Mouse (Mus musculus) neural tube, embryonic 13.5 days (tissue): ENCODE results near the gene Stab1. TPM values are rescaled to one million over a fixed set of nuclear protein-coding genes. Genes with fewer than 3 reads are reported as not detected.

ENCODE experiments used
- ATAC-seq: fragments of 200-750 bp; cut with Nextera tagmentation; 2 replicates; pipeline ENCODE4 v1.8.0; 2017; ENCODE audit warnings: low read depth, mild to moderate bottlenecking, moderate TSS enrichment, moderate library complexity
- H3K27ac ChIP-seq: fragments of 300-500 bp; sonication (generic); replicated peaks from 2 replicates; pipeline ENCODE4 v1.5.1; 2015; ENCODE audit warnings: moderate library complexity, mild to moderate bottlenecking, inconsistent platforms
- H3K27me3 ChIP-seq: fragments of 300-500 bp; sonication (generic); 2 replicates; pipeline ENCODE4 v1.6.1; 2015; ENCODE audit warnings: mild to moderate bottlenecking, inconsistent platforms
- H3K36me3 ChIP-seq: fragments of 300-500 bp; sonication (generic); 2 replicates; pipeline ENCODE4 v1.6.1; 2015; ENCODE audit warnings: mild to moderate bottlenecking, inconsistent platforms
- H3K4me1 ChIP-seq: fragments of 300-500 bp; sonication (generic); replicated peaks from 2 replicates; pipeline ENCODE4 v1.6.1; 2015; ENCODE audit warnings: inconsistent platforms
- H3K4me2 ChIP-seq: fragments of 300-500 bp; sonication (generic); 2 replicates; pipeline ENCODE4 v1.6.1; 2015; ENCODE audit warnings: inconsistent platforms, mild to moderate bottlenecking, moderate library complexity
- H3K4me3 ChIP-seq: fragments of 300-500 bp; sonication (generic); 2 replicates; pipeline ENCODE4 v1.5.1; 2015; ENCODE audit warnings: mild to moderate bottlenecking, inconsistent platforms
- H3K9ac ChIP-seq: fragments of 300-500 bp; sonication (generic); 2 replicates; pipeline ENCODE4 v1.6.1; 2015; ENCODE audit warnings: moderate library complexity, mild to moderate bottlenecking, inconsistent platforms
- H3K9me3 ChIP-seq: fragments of 300-500 bp; sonication (generic); 2 replicates; pipeline ENCODE4 v1.6.1; 2016; ENCODE audit warnings: inconsistent platforms
- WGBS: fragments of 180-500 bp; shearing (Covaris S2); methylation state at CpG from one replicate; pipeline ENCODE4 v1.1.7; 2015; 5-methylcytosine and 5-hydroxymethylcytosine counted together
- polyA plus RNA-seq: library from polyadenylated mRNA; unstranded; fragments of >200 nt; fragmentation: Nextera tagmentation; extraction: Ambion mirVana; gene quantifications from 2 replicates; pipeline ENCODE4 v1.2.1, GENCODE M21; 2015

The Stab1 gene
- polyA plus RNA-seq, 1 experiment from 2014 or later, result 26.0 TPM

- ATAC-seq, result no peak
- 95% methylated on average over 8 of the region's 8 CpGs for WGBS
- Histone ChIP-seq H3K4me3 (0 out of 2 replicates have a peak overlapping the region, but pooled peaks have one; percentile 3), H3K27ac (no peak overlapping the region), H3K4me1 (peaks cover 46% of the 10 kb centered on the region), H3K9ac (no peak overlapping the region), H3K9me3 (no peaks in the 10 kb centered on the region), H3K36me3 (peaks cover 13% of the 10 kb centered on the region), H3K4me2 (peak overlapping the region; percentile 49), H3K27me3 (no peaks in the 10 kb centered on the region)
Observed at GRCm38 (mm10) chr14:31126826-31127225, 41.6 kb downstream of the Stab1 start.

DNA sequence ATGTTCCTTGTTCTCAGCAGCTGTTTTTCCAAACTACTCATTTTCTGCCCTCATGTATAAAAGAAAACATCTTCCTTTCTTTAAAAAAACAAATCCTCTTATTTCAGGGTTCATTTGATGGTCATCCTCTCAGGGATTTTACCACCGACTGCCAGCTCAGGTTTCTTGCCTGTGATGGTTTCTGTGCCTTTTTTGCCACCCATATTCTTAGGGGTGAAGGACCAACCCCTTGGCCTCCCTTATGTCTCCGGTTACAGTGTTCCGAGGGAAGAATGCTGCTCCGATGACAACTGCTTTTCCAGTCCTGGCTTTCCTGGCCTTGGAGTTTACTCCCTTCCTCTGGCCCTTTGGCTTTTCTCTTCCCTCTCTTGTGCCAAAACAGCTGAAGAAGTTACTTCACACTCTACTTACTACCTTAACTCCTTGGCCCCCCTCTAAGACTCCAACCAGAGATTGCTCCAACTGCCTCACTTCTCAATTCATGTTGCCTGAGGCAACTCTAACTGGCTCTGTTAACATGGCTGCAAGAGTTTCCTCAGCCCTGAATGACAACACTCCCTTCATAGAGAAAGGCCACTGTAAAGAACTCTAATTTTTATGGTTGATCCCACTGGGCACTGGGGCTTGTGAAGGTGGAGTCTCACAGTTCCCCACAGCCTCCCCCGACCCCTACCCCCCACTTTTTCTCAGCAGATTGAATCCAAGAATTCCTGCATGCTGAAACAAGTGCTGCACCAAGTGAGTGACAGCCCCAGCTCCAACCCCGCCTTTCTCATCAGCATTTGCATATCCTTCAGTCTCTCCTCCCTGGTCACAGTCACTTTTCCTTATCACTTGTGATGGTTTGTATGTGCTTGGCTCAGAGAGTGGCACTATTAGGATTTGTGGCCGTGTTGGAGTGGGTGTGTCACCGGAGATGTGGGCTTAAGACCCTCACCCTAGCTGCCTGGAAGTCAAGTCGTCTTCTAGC is 43.0 kb downstream of the Stab1 start:
- no peaks in the 10 kb centered on the region for H3K27me3 ChIP-seq
- no peaks in the 10 kb centered on the region for H3K9me3 ChIP-seq
- H3K27ac ChIP-seq, result peak overlapping the region; percentile 42; the same call in 1 of the 2 replicates

DNA sequence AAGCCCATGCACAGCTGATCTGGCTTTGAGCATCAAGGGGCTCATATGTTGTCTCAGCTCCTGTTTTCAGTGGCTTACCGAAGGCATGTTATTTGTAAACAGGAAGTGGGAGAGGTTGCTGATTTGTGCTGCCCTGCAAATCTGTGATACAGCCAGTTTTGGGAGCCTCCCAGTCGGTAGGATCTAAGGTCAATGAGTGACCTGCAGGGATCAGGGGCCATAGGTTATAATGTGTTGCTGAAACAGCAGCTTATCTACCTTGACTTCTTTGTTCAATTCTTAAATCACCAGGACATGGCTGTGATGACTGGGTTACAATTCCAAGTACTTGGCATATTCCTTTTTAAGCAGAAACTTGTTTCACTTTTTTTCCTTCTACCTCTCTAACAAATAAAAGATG is 52.9 kb downstream of the Stab1 start:
- peaks cover 64% of the 10 kb centered on the region for H3K36me3 ChIP-seq
- no peaks in the 10 kb centered on the region for H3K9me3 ChIP-seq
- no peak overlapping the region for H3K4me2 ChIP-seq
- no peak overlapping the region for H3K9ac ChIP-seq
- H3K4me3 ChIP-seq, result no peak overlapping the region
- ATAC-seq, result no peak
- H3K27me3 ChIP-seq, result no peaks in the 10 kb centered on the region
- H3K4me1 ChIP-seq, result no peaks in the 10 kb centered on the region
- WGBS, result 85% methylated on average over 2 of the region's 2 CpGs
- no peak overlapping the region for H3K27ac ChIP-seq

More for the DNA sequence above, 43.0 kb downstream of the Stab1 start:
- Histone ChIP-seq H3K9ac (no peak overlapping the region), H3K36me3 (peaks cover 20% of the 10 kb centered on the region), H3K4me3 (no peak overlapping the region), H3K4me2 (peak overlapping the region; percentile 9), H3K4me1 (peaks cover 40% of the 10 kb centered on the region)
- ATAC-seq, result no peak
- 67% methylated on average over 9 of the region's 9 CpGs for WGBS

DNA sequence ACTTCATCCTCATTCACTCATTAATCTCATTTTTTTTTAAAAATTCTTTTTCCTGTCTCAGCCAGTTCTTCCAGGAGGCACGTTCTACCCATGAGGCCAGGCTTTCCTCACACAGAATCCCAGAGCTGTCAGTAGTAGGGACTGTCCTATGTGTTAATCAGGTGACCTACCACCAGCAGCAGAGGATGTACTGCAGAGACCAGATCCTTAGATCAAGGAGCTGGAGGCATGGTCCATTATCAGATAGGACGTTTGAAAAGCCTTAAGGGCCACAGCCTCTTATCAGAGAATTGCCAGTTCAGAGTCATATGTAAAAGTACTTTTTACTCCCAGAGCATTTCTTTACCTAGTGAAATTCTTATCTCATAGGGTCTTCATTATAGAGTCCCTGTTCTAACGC is 54.4 kb downstream of the Stab1 start:
- no peak for ATAC-seq
- H3K27ac ChIP-seq, result no peak overlapping the region
- H3K9me3 ChIP-seq, result no peaks in the 10 kb centered on the region
- no peaks in the 10 kb centered on the region for H3K4me1 ChIP-seq
- H3K4me2 ChIP-seq, result no peak overlapping the region
- WGBS, result 86% methylated on average over 3 of the region's 3 CpGs
- no peak overlapping the region for H3K4me3 ChIP-seq
- H3K36me3 ChIP-seq, result peaks cover 73% of the 10 kb centered on the region
- H3K9ac ChIP-seq, result no peak overlapping the region
- H3K27me3 ChIP-seq, result no peaks in the 10 kb centered on the region

- no peaks in the 10 kb centered on the region for H3K9me3 ChIP-seq
- H3K27me3 ChIP-seq, result no peaks in the 10 kb centered on the region
- no peak overlapping the region for H3K27ac ChIP-seq
- H3K36me3 ChIP-seq, result peaks cover 74% of the 10 kb centered on the region
- no peak for ATAC-seq
- H3K4me3 ChIP-seq, result no peak overlapping the region
- WGBS, result 94% methylated on average over 5 of the region's 5 CpGs
- H3K4me2 ChIP-seq, result no peak overlapping the region
- H3K4me1 ChIP-seq, result no peaks in the 10 kb centered on the region
- H3K9ac ChIP-seq, result no peak overlapping the region
Observed at GRCm38 (mm10) chr14:31112187-31112586, 56.3 kb downstream of the Stab1 start.

DNA sequence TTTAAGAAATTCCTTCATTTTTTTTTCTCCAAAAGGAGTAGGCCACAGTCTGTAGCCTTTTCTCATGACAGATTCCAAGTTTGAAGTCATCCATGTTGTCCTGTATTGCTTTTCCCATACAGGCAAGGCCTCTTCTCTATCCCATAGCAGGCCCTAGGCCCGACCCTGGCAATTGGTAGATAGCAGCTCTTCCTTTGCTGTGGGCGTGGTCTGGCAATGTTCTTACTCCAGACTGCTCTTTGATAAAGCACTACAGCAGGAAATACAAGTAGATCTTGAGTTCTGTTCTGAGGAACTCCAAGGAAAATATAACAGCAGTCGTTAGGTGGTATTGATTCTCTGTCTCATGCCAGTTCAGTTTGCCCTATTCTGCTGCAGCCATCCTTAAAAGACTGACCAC is 57.8 kb downstream of the Stab1 start:
- no peak for ATAC-seq
- Histone ChIP-seq H3K4me1 (no peaks in the 10 kb centered on the region), H3K9me3 (no peaks in the 10 kb centered on the region), H3K27ac (no peak overlapping the region), H3K4me3 (no peak overlapping the region), H3K36me3 (peaks cover 76% of the 10 kb centered on the region), H3K27me3 (no peaks in the 10 kb centered on the region), H3K4me2 (no peak overlapping the region), H3K9ac (no peak overlapping the region)
- 85% methylated on average over 3 of the region's 3 CpGs for WGBS

- no peak for ATAC-seq
- H3K27me3 ChIP-seq, result no peaks in the 10 kb centered on the region
- no peaks in the 10 kb centered on the region for H3K9me3 ChIP-seq
- WGBS, result 95% methylated on average over 2 of the region's 2 CpGs
- no peak overlapping the region for H3K27ac ChIP-seq
- no peak overlapping the region for H3K4me3 ChIP-seq
- H3K36me3 ChIP-seq, result peaks cover 71% of the 10 kb centered on the region
- no peak overlapping the region for H3K9ac ChIP-seq
- H3K4me1 ChIP-seq, result no peaks in the 10 kb centered on the region
- H3K4me2 ChIP-seq, result no peak overlapping the region
Observed at GRCm38 (mm10) chr14:31105156-31105555, 63.3 kb downstream of the Stab1 start.

DNA sequence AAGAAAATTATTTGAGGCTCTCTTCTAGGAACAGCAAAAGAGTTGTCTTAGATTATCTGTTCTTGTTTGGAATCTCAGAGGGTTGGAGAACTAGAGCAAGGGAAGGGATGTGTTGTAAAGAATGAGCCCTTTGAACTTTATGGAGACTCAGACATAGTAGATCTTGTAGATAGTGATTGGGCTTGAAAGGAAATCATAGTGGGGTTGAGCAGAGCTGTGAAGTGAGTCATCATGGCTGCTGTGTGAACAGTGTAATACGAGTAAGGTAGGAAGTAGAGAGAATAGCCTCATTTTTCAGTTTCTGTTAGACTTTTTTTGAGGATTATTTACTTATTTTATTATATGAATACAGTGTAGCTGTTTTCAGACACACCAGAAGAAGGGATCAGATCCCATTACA is 78.5 kb downstream of the Stab1 start:
- no peak overlapping the region for H3K9ac ChIP-seq
- no peaks in the 10 kb centered on the region for H3K9me3 ChIP-seq
- ATAC-seq, result no peak
- H3K4me1 ChIP-seq, result no peaks in the 10 kb centered on the region
- H3K27ac ChIP-seq, result no peak overlapping the region
- H3K27me3 ChIP-seq, result no peaks in the 10 kb centered on the region
- no peak overlapping the region for H3K4me2 ChIP-seq
- 94% methylated on average over 1 of the region's 1 CpGs for WGBS
- peaks cover 86% of the 10 kb centered on the region for H3K36me3 ChIP-seq
- no peak overlapping the region for H3K4me3 ChIP-seq

Other genes with a start within 250 kb of the Stab1 start
- gene Itih3, start 244.9 kb downstream of the Stab1 start, polyA plus RNA-seq, result 0.42 and 0.87 TPM in 2 replicates
- 0.10 TPM in 1 of 2 replicates, not detected in the other for gene Itih1, start 225.4 kb downstream of the Stab1 start, polyA plus RNA-seq
- gene Nek4, start 217.3 kb downstream of the Stab1 start, polyA plus RNA-seq, result 13.5 and 16.4 TPM in 2 replicates
- gene Glt8d1, start 167.2 kb downstream of the Stab1 start, polyA plus RNA-seq, result 62.8 and 65.0 TPM in 2 replicates
- gene Spcs1, start 167.0 kb downstream of the Stab1 start, polyA plus RNA-seq, result 360 and 392 TPM in 2 replicates
- gene Pbrm1, start 149.5 kb downstream of the Stab1 start, polyA plus RNA-seq, result 142 and 149 TPM in 2 replicates
- 58.2 and 64.0 TPM in 2 replicates for gene Gnl3, start 149.5 kb downstream of the Stab1 start, polyA plus RNA-seq
- 66.5 and 89.9 TPM in 2 replicates for gene Smim4, start 39.7 kb downstream of the Stab1 start, polyA plus RNA-seq
- 276 and 293 TPM in 2 replicates for gene Nt5dc2, start 37.6 kb downstream of the Stab1 start, polyA plus RNA-seq
- 21.3 and 65.5 TPM in 2 replicates for gene Tnnc1, start 39.7 kb upstream of the Stab1 start, polyA plus RNA-seq
- gene Nisch, start 48.3 kb upstream of the Stab1 start, polyA plus RNA-seq, result 329 and 336 TPM in 2 replicates
- 1.1 and 1.4 TPM in 2 replicates for gene Sema3g, start 49.2 kb upstream of the Stab1 start, polyA plus RNA-seq
- 12.2 and 13.2 TPM in 2 replicates for gene Phf7, start 82.7 kb upstream of the Stab1 start, polyA plus RNA-seq
- gene Bap1, start 82.8 kb upstream of the Stab1 start, polyA plus RNA-seq, result 95.9 and 97.2 TPM in 2 replicates
- gene Dnah1, start 155.3 kb upstream of the Stab1 start, polyA plus RNA-seq, result 3.4 and 4.3 TPM in 2 replicates
- 74.1 and 77.6 TPM in 2 replicates for gene Capn7, start 168.0 kb upstream of the Stab1 start, polyA plus RNA-seq